Mouse (Mus musculus) layer of hippocampus, adult 11-12 months (tissue): ENCODE measurements around the gene Dnpep.

ENCODE experiments used
- DNase-seq: peaks from one replicate; pipeline ENCODE4 v3.0.0; 2022; ENCODE audit warnings: low spot score

The Dnpep gene

DNA sequence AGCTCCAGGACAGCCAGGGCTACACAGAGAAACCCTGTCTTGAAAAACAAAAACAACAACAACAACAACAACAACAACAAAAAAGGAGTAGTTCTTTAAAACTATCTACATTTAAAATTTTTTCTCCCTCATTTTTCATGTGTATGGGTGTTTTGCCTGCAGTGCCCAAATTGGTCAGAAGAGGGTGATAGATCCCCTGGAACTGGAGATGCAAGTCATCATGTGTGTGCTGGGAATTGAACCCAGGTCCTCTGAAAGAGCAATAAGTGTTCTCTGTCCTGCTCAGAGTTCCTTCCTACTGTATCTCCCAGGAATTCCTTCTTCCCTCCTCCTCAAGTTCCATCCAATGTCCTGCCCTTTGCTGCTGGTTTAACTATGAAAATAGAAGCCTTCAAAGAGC is 9.7 kb upstream of the Dnpep start:
- no peak for DNase-seq

DNA sequence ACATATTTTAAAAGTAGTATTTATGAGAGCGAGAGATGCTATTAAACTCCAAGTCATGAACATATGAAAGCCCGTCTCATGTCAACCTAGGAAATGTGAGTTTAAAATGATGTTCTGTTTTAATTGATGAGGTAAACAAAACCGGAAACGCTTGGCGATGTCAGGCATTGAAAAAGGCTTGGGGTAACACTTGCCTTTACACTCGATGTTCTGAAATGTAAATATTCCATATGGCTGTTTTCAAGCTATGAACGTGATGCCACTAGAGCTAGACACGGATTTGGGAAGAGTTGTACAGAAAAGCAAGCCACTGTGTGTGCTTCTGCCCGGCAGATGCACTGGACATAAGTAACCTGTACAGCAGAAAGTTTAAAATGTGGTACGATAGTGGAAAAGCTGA is 1.4 kb upstream of the Dnpep start:
- DNase-seq = no peak

DNA sequence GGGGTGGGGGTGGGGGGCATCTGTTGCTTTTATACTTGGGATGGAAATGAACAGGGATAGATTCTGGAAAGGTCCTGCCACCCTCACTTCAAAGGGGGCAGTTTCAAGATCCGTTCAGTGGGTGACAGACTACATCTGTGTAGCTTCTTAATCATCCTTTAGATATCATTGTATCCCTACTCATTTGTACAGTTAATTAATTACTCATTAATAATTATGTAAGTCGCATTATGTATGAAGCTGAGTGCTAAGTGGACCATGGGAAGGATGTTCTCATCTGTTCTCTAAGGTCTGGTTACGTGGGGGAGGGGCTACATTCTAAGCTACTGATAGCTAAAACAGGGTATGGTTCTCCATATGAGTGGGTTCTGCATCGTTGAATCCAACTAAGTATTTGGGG is 946 bp upstream of the Dnpep start:
- no peak for DNase-seq

DNA sequence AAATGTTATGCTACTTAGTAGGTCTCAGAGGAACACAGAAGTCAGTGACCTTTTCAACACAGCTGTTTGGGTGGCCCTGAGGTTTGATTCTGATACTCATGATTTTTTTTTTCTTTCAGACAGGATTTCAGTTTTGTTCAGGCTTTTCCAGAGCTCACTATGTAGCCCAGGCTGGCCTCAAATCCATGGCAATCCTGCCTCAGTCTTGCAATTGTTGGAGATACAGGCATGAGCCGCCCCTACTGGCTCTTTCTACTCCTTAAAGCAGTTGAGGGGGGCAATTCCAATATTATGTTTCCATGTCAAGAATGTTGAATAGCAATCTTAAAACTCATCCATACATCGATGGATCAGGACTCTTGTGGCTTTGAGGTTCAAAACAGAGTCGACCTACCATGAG is 511 bp upstream of the Dnpep start:
- DNase-seq = no peak

DNA sequence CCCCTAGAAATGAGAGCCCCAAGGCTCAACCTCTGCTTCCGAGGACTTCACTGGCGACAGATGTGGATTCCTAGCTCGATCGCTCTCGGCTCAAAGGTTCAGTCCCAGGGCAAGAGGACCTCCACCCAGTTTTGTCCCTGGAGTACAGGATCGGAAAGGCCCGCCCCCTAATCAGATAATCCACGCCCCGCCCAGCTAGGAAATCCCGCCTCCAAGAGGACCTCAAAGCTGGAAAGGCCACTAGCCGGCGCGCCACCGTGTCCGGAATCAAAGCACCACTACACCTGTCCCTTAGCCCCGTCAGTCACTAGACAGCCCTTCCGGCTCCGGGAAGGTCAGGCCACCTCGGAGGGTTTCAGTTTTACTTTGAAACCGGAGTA is 939 bp downstream of the Dnpep start:
- DNase-seq = peak; percentile 77

DNA sequence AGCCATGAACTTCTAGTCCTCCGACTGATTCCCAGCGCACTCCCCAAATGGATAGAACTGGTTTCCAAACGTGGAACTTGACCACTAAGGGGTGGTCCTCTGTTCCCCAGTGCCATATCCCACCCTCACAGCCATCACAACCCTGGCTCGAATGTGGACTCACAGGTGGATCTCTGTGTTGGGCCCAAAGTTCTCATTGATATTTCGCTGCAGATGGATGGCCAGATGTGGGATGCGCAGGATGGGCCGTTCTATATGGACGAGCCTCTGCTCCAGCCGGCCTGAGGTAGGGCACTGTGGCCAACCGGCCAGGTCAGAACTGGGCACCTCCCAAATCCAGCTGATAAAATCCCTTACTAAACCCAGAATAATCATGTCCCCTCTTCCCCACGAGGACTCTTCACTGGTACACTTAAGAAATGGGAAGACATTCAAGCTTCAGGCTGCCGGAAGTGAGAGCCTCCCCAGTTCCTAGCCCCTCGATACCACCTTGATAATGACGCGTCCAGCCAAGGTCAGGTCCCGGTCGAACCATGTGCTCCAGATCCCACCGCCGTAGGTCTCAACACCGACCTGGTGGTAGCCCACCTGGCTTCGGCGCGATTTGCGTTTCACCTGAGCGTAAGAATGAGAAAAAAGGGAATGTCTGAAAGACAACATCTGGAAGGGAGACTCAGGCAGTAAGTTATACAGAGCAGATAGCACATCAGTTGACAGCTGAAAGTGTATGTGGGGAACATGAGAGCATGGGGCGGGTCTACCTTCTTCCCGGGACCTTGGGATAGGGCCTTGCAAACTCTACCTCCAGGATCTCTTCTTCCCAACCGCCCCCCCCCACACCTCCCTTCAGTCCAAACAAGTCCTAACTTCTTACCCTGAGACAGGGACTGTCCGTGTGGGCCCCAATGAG is 2.1 kb downstream of the Dnpep start:
- DNase-seq = no peak

DNA sequence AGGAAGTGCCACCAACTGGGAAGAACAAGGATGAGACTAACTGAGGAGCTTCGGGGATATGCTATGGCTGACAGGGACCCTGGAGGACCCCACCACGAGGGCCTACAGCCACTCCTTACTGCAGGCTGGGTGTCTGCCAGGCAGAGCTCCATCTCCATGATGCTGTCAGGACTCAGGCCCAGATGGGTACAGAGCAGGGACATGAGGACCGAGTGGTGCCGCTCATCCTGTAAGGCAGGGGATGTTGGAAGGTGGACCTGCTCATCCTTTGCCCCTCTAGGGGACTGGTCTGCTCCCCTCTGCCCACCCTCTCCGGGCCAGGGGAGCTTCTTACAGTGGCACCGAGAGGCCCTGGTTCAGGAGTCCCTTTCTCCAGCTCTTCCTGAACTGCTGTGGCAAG is 2.8 kb downstream of the Dnpep start:
- no peak for DNase-seq

DNA sequence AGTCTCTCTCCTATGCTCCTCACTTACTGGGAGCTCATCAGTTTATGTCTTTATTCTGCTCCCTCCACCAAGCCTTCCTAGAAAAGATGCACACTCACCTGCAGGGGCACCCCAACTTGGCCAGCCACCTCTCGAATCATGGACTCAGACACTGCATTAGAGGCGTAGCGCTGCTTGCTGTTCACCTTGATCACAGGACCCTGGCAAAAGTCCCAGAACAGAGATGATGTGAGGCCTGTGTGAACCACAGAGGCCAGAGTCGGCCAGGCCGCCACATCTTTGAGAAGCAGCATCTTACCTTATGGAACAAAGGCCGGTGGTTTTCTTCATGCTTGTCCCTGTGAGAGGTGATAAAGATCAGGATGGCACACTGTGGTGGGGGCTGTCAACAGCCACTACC is 6.1 kb downstream of the Dnpep start:
- no peak for DNase-seq

DNA sequence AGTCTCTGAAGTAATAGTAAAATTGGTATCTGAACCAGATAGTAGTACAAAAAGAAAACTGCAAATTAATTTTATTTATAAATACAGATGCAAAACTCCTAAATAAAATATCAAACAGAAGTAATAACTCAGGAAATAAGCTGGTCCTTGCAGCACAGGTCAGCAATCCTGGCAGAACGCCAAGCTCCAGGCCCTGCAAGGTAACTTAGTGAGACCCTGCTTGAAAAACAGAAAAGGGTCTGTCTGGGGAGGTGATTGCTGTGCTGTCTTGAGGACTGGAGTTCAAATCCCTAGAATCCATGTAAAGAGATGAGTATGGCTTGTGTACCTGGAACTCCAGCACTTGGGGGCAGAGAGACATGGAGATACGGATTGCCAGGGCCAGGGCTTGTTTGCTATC is 13.1 kb downstream of the Dnpep start:
- DNase-seq = no peak

DNA sequence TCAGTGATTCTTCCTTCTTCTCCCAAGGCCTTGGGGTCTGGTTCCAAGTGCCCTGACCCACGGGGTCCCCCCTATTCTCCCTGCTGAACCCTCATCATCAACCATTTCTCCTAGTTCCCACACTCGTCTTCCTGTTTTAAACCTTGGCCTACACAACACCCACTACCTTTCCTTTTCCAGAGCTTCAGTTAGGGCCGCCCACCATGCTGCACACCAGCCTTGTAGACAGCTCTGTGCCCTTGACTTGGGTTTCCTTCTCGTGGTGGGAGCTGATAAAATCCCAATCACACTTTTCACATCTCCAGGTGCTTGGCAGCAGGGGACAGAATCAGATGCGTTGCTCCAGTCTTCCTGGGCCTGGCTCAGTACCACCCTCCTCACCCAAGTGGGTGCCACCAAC is 23.5 kb downstream of the Dnpep start:
- DNase-seq = no peak

DNA sequence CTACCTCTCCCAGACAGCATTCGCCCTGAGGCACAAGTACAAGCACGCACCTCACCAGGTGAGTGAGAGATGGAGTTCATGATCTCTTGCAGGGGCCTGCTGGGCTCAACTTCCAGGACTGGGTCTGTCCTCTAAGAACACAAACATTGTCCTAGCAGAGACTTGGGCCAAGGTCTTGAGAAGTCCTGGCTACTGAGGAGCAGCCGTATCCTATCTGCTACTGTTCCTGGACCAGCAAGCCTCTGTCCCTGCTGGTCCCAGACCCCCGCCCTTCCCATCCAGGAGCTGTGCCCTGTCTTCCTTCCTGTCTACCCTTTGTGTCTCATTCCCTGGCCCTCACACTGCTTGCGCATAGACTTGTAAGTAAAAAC is 24.5 kb downstream of the Dnpep start:
- DNase-seq = no peak

DNA sequence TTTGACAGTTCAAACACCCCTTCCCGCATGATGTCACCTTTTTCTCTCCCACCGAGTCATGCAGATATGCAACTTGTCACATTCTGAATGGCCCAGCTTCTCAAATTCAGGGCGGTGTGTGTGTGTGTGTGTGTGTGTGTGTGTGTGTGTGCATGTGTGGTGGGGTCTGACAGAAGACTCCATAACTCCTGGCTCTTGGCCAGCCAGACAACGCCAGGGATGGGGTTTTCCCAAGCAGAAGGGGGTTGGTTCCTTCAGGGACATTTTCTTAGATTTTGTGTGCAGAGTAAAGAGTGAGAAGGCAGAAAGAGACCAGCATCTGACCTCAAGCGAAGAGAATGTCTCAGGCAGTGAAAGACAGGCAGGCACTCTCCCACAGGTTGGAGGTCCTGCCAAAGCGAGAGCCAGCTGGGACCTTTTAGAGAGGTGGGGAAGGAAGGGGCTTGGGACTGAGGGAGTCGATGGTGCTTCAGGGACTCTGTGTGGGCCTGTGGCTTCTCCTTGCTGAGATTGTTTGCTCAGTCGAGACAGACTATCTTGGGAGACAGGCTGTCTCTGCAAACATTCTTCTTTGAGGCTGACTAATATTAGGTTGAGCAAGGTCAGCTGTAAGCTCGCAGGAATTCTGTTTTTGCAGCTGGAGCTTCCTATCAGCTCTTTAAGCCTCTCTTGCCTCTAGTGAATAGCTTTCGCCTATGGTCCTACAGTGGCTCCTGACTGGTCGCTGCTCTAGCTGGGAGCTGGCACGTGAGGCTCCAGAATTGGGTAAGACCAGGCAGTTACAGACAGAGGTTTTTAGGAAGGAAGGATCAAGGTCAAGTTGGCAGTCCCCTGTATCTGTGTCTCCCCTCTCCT is 25.1 kb downstream of the Dnpep start:
- DNase-seq = no peak

DNA sequence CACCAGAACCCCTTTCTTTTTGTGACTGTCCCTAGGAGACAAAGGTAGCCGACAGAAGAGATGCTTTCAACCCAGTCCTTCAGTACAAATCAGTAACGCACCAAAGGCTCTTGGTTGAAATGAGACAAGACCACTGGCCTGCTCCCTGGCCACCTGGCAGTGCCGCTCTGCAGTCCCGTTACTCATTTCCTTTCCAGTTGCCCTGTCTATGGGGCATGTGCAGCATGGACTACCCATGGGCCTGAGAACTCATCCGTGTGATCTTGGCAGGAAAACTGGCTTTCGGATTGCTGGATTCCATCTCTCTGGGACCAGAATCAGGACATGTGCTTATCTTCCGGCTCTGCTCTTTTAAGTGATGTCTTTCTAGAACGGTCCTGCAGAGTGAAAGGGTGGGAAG is 26.5 kb downstream of the Dnpep start:
- no peak for DNase-seq

DNA sequence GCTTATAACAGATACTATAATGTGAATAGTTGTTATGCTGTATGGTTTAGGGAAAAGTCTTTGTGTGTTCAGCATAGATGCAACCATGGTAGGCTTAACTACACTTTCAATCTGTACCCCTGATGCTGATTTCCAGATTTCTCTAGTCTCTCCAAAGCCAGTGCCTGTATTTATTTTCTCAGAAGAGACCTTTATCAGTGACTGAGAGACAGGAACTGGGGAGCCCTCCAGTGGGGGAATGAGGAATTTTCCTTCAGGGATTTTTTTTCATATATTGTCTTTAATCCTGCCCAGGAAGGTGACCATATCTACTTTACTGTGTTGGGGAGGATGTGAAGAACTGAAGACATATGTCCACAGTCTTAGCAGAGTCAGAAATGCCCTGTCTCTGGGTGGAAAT is 27.2 kb downstream of the Dnpep start:
- DNase-seq = peak; percentile 76

DNA sequence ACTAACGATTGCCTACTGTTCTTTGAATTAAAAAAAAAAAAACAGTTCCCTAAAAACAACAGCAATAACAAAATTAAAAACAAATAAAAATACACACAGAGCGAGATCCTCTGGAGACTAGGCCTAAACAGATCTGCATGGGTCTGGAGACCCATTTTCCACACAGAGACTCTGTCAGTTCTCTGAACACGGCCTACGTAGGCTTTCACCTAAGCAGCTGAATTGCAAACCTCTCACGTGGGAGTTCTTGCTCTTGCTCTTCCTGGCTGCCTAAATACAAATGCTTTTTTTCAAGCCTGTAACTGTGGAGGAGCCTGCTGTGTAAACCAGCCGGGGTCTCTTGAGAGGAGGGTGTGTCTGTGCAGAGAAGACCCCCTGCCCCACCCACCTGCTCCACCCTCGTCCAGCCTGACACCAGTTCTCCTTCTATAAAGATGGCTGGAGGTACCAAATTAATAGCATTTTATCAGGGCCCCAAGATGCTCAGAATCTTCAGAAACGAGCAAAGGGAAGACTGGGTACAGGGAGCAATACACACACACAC is 27.8 kb downstream of the Dnpep start:
- no peak for DNase-seq

DNA sequence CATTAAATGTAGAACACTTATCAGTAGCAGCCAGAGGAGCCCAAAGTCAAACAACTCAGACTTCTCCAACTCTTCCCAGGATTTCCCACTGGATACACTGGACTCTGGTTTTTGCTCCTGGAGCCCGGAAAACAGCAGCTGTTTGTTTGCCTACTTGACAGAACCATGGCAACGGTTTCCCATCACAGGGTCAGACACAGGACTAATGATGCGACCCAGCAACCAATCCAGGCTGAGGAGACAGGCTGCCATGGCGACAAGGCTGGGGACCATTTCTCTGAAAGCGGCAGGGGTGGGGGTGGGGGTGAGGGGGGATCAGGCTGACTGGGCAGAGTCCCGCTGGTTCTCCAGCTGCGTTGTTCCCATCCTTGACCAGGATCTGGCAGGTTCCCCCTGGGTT is 28.4 kb downstream of the Dnpep start:
- peak; percentile 45 for DNase-seq

DNA sequence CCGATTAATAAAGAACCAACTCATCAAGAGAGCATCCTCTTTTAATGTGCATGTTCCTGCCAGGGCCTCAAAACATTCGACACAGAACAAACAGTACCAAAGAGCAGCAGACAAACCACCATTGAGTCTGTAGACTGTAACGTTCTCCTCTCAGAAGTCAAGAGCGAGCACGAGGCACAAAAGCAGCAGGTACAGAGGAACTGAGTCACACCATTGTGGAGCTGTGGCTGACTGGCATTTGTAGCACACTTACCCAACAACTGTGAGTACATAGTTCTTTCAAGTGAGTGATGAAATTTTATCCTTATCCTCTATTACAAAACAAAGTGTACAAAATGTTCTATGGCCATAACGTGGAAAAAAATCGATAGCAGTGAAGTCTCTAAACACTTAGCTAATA is 32.9 kb downstream of the Dnpep start:
- no peak for DNase-seq

DNA sequence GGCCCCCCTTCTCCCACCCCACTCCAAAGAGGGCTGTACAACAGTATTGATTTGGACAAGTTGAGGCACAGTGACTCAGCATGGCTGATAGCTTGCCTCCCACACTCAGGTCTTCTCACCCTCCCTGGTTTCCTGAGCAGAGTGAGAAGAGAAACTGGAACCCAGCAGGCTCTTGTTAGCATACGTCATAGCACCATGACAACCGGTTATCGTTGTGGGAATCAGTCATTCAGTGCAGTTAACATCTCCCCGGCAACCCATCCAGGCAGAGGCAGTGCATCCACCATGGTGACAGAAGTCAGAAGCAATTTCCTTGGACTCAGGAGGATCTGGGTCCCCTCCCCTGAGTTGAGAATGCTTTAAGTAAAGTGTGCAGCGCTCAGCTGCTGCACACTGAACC is 34.8 kb downstream of the Dnpep start:
- no peak for DNase-seq

DNA sequence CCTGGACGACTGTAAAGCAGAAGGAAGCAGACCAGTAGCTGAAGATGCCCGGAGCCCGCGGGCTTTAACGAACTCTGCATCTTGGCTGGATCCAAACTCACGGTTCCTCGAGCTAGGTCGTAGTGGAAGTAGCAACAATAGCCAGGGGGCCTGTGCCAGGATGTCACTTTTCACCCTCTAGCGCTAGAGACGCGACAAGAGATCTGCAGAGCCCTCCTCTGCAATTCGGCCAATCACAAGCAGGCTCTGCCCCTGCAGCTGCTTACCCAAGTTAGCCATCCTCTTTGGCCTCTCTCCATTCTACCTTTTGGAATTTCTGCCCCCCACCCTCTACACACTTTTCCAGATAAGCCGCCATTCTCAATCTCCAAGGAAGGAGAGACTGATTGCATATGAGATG is 39.6 kb downstream of the Dnpep start, which contains the start of gene Resp18:
Gene Resp18 (minus strand): TSS at position 188 of the 400 bp plus-strand sequence.
- no peak for DNase-seq

DNA sequence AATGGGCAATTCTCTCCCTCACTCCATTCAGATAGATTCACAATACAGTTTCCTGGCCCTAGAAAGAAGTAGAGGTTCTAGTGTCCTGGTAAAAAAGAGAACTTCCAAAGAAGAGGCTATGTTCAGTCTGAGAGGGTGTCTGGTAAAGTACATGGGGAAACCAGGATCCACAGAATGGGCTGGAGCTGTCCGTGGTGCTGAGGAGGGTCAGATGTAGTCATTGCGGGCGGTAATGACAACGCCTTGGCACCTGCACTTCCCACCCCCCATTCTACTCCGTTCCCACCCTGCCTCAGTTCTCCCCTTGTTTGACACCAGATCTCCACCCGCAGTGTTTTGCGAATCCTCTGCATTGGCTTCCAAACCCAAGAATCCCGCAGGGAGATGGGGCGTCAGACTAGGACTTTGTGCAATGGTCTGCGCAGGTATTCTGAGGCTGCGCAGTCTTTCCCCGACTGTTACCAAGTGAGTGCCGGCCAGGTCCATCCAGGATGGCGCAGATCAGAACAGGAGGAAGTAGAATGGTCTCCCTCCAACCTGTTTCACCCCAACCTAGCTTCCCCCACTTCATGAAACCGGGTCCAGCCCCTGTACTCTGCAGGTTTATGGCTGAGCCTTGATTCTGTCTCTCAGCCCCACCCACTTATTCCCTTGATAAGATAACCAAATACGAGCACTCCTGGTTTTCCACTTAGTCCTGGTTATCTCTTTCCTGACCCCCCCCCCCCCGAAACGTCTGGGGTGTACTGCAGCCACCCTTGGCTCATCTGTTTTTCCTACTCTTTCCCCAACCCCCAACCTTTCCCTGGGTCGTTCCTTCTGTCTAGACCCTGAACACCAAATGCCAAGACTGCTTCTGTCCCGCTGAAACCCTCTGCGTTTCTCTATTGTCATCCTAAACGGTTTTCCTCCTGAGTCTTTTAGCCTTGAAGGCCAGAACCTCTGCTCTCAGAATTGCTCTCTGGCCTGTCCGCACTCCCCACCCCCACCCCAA is 40.3 kb downstream of the Dnpep start:
- no peak for DNase-seq

DNA sequence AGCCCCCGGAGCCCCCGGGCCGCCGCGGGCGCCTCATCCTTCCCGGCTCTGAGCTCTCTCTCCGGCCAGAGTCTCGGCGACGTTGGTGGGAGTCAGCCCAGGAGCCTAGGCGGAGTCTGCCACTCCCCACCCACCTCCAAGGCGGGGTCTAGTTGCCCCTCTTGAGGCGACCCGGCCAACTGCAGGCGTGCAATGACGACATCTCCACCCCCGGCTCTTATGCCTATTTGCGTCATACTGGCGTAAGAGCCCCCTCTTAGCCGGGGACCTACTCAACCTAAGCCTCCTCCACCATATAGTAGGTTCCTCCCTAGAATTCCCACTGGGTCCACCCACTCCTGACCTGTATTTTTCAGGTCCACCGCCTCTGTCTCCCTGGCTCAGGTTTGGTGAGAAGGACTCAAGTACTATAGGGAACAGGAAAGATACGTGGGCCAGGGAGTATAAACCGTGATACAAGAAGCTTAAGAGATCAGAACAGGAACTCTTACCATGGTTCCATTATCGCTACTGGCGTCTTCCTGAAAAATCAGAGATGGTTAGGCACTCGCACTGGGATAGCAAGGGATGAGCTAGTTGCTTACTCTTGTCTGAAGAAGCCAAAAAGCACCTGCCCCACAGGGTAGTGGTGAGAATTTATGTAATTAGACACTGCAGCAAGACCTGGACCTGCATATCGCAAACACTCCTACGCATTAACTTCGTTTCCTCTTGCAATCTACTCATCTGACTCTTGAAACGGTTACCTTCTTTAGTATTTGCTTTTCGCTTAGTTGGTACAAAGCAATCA is 53.5 kb downstream of the Dnpep start, which contains the start of gene Ptprn:
Gene Ptprn (minus strand): TSS at position 412 of the 790 bp plus-strand sequence.
- peak; percentile 76 for DNase-seq
